Mouse (Mus musculus): ENCODE results near the gene Spink4.

GRCm38 (mm10) chr4:40970842-40971701 lies 51.2 kb downstream of the Spink4 start, which contains the start of gene Nfx1:
- TF ChIP-seq CTCF (IDR thresholded peaks at IDR 0.05; ENCODE audit: low read depth) (0 out of 2 replicates have a peak, but pooled peaks have one; percentile 13), EP300 (IDR thresholded peaks at IDR 0.05; ENCODE audit: low read depth) (no peak)
